Mouse (Mus musculus): ENCODE measurements at regions not wholly inside any gene's neighbourhood (a gene's known extent, or its start where the extent isn't known, plus 50 kb on each side); places are given as distances from the start of the nearest gene placed in this dataset.

DNA sequence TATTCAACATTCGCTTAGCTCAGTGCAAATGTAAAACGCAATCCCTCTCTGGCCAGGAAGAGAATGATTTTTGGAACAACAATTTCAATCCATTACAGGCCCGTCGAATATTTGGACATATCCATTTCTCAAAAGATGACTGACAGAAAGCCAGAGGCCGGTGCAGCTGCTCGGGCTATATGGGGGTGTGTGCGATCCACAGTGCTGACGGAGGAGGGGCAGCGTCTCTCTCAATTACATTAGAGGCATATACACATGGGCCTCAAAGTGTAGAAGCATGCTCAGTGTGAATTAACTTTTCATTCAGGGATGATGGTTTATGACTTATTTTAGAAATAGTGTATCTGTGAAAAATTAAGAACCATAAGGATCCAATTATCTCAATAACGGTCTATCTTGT is 483.4 kb upstream of the Cdh4 start:
- ATAC-seq, result no peak

- ATAC-seq, result no peak
Observed at GRCm38 (mm10) chr2:178959603-178960002, 482.6 kb upstream of the Cdh4 start.

DNA sequence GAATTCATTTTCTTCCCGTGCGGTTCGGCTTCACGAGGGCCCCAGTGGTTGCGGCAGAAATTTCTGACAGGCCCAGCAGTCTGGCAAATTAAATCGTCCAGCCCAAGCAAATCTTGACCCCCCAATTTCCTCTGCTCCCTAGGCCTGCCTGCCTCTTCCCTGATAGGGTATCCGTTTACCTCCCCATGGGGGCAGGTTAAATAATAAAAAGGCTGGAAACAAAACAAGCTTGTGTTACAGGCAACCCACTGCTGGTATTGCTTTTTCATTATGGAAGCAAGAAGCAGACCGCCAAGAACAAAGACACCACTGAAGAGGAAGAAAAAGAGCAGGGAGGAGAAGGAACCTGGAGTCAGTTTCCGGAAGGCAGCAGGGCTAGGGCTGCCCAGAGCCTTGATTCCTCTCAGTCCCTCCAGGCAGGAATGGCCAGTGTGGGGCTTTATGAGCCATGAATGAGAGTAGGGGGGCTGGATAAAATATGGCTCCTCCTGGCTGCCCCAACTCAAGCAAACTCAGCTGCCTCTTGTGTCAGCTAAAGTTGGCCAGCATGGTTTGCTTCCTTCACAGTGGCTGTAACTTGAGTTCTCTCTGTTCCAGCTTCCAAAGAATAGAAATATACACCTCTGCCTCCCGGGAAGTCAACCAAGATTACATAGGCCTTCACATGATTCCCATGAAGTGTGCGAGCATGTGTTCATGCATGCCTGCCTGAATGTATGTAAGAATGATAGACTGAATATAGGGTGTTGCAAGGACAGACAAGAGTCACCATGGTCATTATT is 474.5 kb upstream of the Cdh4 start:
- ATAC-seq, result no peak

DNA sequence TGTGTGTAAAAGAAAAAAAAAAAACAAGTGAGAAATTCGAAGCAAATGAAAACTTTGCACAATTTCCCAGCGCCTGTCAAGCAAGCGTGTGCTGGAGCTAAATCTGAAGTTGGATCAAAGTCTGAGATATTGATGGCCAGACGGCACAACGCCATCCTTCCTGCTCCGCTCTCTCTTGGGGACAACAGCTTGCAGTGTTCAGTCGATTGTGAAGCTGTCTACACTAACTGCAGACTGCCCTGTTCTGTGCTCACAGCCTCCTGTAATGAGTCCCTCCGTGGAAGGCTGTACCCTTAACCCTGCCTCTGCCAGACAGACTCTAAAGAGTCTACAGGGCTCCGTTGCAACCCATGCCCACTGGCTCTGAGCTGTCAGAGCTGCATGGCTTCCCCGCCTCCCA is 472.5 kb upstream of the Cdh4 start:
- ATAC-seq, result no peak

- ATAC-seq, result no peak
Observed at GRCm38 (mm10) chr2:178975366-178975765, 466.9 kb upstream of the Cdh4 start.

DNA sequence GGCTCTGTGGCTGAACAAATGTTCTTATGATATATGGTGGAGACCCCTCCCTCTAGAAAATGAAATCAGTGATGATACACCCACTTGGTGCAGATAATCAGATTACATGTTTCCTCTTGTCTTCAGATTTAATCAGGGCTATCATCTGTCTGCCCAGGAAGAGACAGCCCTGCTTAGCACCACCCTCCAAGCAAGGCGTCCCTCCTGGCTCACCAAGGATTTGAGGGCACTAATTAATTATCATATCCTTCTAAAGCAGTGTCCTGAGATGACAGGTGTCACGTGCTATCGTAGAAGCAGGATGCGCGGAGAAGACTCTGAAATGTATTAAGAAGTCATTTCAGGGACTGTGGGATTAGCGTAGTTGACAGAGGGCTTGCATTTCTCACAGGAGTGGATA is 466.2 kb upstream of the Cdh4 start:
- no peak for ATAC-seq

- ATAC-seq, result no peak
Observed at GRCm38 (mm10) chr2:178976495-178976894, 465.7 kb upstream of the Cdh4 start.

DNA sequence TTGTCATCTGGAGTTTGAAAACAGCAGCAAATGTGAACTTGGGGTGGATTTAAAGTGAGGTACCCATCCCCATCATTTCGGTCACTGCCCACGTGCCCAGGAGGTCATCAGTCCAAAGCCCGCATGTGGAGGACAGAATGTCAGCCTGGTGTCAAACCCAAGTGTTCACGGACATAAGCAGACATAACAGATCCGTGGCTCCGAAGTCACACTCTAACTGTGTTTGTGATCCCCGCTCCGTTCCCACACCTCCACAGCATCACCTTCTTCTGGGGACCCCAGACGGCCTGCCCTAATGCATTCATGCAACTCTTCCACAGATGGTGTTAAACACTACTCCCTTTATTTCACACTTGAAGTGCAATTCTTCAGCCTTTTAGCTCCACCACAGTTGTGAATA is 462.8 kb upstream of the Cdh4 start:
- no peak for ATAC-seq

GRCm38 (mm10) chr2:178981736-178982502 is 460.3 kb upstream of the Cdh4 start:
- no peak for ATAC-seq

GRCm38 (mm10) chr2:178983801-178984200 is 458.4 kb upstream of the Cdh4 start:
- ATAC-seq, result no peak

DNA sequence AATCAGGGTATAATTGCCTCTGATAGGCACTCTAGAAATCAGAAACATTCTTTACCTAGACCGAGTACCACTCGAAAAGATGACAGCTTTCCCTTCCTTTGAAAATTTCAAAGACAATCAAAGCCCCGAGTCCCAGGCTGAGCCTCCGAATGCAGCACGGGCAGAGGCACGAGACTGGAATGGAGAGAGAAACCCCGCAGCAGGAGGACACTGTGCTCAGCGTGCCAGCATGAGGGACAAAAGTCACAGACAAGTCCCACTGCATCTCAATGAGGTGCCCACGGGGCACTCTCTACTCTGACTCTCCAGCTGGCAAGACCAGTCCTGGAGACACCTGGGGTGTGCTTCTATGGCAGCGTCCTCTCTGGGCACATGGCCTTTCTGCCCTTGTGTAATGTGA is 454.3 kb upstream of the Cdh4 start:
- ATAC-seq, result no peak

DNA sequence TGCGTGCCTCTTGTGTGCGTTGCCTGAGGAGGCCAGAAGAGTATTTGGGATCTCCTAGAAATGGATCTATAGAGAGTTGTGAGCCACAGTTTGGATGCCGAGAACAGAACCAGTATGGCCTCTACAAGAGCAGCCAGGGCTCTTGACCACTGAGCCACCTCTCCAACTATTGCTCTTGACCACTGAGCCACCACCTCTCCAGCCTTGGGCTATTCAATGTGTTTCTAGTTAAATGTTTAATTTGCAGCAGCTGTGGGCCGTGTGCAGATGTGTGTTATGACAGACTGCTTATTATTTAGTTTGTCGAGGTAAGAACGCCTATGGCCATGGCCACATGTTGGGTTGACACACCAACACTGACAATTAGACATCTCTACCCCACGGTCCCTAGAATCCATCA is 452.9 kb upstream of the Cdh4 start:
- no peak for ATAC-seq

- ATAC-seq, result no peak
Observed at GRCm38 (mm10) chr2:178989784-178990183, 452.4 kb upstream of the Cdh4 start.

DNA sequence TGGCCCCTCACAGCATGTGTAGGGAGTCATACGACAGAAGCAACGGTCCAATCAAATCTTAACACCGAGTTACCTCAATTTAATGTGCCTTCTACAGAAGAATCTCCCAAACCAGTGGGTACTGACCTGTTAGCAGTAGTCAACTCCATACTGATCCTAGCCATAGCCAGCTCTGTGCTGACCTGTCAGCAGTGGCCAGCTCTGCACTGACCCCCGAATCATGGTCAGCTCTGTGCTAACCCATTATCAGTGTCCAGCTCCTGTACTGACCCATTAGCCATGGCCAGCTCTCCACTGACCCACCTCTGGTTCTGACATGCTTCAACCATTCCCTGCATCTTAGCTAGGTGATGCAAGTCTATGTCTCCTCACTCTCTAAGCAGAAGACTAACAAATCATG is 451.3 kb upstream of the Cdh4 start:
- ATAC-seq, result no peak

- ATAC-seq, result no peak
Observed at GRCm38 (mm10) chr2:178992334-178993116, 449.7 kb upstream of the Cdh4 start.

- ATAC-seq, result no peak
Observed at GRCm38 (mm10) chr2:178997921-178998320, 444.3 kb upstream of the Cdh4 start.

GRCm38 (mm10) chr2:179000448-179001081 is 441.7 kb upstream of the Cdh4 start:
- no peak for ATAC-seq

DNA sequence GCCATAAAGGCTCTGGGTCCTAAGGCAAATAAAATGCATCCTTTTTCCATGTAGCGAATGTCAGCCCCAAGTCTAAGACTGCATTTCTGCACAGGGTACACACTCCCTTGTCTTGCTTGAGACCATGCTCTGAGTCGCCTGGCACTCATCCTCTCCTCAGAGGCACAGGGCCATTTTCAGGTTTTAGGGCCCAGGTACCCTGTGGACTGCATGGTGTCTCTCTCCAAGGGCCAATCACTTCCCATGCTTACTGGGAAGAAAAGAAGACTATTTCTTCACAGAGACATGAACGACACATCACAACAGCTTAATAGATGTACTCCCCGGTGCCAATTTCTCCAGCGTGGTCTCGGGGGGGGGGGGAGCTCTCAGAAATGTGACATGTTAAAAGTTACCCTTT is 434.5 kb upstream of the Cdh4 start:
- no peak for ATAC-seq

DNA sequence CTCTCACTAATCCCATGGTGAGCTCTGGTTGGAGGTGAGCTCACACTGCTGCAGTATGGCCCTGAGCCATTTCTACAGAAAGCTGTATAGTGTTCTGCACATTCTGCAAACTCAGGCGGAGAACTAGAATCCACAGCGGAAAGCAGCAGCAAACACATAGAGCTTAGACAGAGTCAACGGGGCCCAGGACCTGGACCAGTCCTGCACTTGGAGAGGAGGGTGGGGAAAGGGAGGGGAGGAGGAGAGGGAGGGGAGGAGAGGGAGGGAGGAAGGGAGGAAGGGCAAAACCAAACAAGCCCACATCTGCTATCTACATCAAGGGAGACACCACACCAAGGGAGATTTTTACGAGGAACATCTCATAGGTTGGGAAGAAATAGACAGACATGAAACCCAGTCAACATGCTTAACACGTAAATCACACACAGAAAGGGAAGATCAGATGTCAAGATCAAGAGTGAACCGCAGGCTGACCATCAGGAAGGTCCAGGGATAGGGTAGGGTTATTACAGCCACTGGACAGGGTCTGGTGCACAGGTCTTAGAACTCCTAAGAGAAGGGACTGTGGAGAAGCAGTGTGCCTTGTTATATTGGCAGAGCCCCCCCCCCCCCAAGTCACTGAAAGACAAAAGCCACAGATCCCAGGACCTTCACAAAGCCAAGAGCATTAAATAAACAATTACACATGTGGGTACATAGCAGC is 428.2 kb upstream of the Cdh4 start:
- ATAC-seq, result no peak

GRCm38 (mm10) chr2:179022675-179023194 is 419.5 kb upstream of the Cdh4 start:
- no peak for ATAC-seq

GRCm38 (mm10) chr2:179024225-179024624 is 418.0 kb upstream of the Cdh4 start:
- ATAC-seq, result no peak

DNA sequence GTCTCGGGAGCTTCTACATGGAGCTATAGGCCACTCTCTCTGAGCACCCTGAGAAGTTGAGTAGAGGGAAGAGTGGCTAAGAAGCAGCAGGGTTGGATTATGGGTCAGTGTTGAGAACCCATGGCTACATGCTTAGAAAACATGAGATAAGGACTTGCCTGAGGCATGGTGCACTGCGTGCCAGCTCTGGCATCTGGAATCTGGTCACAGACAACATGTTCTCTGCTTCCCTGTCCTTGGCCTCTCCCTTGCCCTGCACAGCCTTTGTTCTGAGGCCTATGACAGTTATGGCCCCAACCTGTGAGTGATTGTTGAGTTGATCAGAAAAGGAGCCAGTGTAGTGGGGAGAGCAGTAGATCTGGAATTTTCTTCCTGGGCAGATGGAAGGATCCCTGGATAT is 409.1 kb upstream of the Cdh4 start:
- ATAC-seq, result no peak

Measured in activated CD4-positive, CD25-positive, alpha-beta regulatory T cell, adult 4 months (primary cell).